Mouse (Mus musculus) intestine, postnatal 0 days (tissue): ENCODE measurements around the gene Dusp13. TPM values are rescaled to one million over a fixed set of nuclear protein-coding genes. Genes with fewer than 3 reads are reported as not detected.

ENCODE experiments used
- ATAC-seq: fragments of 200-750 bp; cut with Nextera tagmentation; 2 replicates; pipeline ENCODE4 v1.8.0; 2017; ENCODE audit warnings: mild to moderate bottlenecking, moderate TSS enrichment, moderate library complexity
- H3K27ac ChIP-seq: fragments of 300-500 bp; sonication (generic); 2 replicates; pipeline ENCODE4 v1.5.1; 2014; ENCODE audit warnings: mild to moderate bottlenecking, low read depth, low read length, moderate library complexity
- H3K27me3 ChIP-seq: fragments of 300-500 bp; sonication (generic); replicated peaks from 2 replicates; pipeline ENCODE4 v1.6.1; 2014; ENCODE audit warnings: low read length, mixed read lengths; ENCODE audit not compliant: control insufficient read depth, insufficient read depth
- H3K36me3 ChIP-seq: fragments of 300-500 bp; sonication (generic); 2 replicates; pipeline ENCODE4 v1.6.1; 2014; ENCODE audit warnings: mild to moderate bottlenecking, moderate library complexity; ENCODE audit not compliant: control insufficient read depth, insufficient read depth
- H3K4me1 ChIP-seq: fragments of 300-500 bp; sonication (generic); replicated peaks from 2 replicates; pipeline ENCODE4 v1.6.1; 2014; ENCODE audit warnings: antibody characterized with exemption, low read length, mixed read lengths; ENCODE audit not compliant: control insufficient read depth, insufficient read depth
- H3K4me2 ChIP-seq: fragments of 300-500 bp; sonication (generic); replicated peaks from 2 replicates; pipeline ENCODE4 v1.6.1; 2014; ENCODE audit warnings: low read depth, mild to moderate bottlenecking, moderate library complexity
- H3K4me3 ChIP-seq: fragments of 300-500 bp; sonication (generic); 2 replicates; pipeline ENCODE4 v1.5.1; 2014; ENCODE audit warnings: low read depth, low read length
- H3K9ac ChIP-seq: fragments of 300-500 bp; sonication (generic); 2 replicates; pipeline ENCODE4 v1.6.1; 2014; ENCODE audit warnings: mild to moderate bottlenecking, low read depth, low read length
- H3K9me3 ChIP-seq: fragments of 300-500 bp; sonication (generic); 2 replicates; pipeline ENCODE4 v1.6.1; 2016; ENCODE audit warnings: mixed run types; ENCODE audit not compliant: control insufficient read depth
- CTCF ChIP-seq: sonication (generic); IDR thresholded peaks from 2 replicates; pipeline ENCODE4 v1.5.1; 2016; ENCODE audit warnings: low read depth, mild to moderate bottlenecking, control low read depth, antibody characterized with exemption, moderate library complexity
- WGBS: fragments of 180-500 bp; shearing (Covaris S2); extraction: QIAGEN DNeasy Blood & Tissue Kit; methylation state at CpG from one replicate; pipeline ENCODE4 v1.1.7; 2014; 5-methylcytosine and 5-hydroxymethylcytosine counted together
- polyA plus RNA-seq: library from polyadenylated mRNA; unstranded; fragments of >200 nt; fragmentation: Nextera tagmentation; extraction: Ambion mirVana; gene quantifications from 2 replicates; pipeline ENCODE4 v1.2.1, GENCODE M21; 2015

The Dusp13 gene
- polyA plus RNA-seq, 1 experiment from 2014 or later: 0.17 TPM

- Histone ChIP-seq H3K9me3 (no peaks in the 10 kb centered on the region), H3K27ac (no peak overlapping the region), H3K27me3 (no peaks in the 10 kb centered on the region), H3K4me3 (no peak overlapping the region), H3K4me2 (no peak overlapping the region), H3K4me1 (no peaks in the 10 kb centered on the region), H3K36me3 (no peaks in the 10 kb centered on the region), H3K9ac (no peak overlapping the region)
- WGBS: 92% methylated on average over 4 of the region's 4 CpGs
- ATAC-seq: no peak
- TF ChIP-seq CTCF: no peak
These were observed 21.0 kb downstream of the Dusp13 start for GRCm38 (mm10) chr14:21729936-21730335.

GRCm38 (mm10) chr14:21729031-21729732 lies 21.8 kb downstream of the Dusp13 start:
- Histone ChIP-seq H3K27me3 (no peaks in the 10 kb centered on the region), H3K4me3 (no peak overlapping the region), H3K9ac (no peak overlapping the region), H3K4me1 (no peaks in the 10 kb centered on the region), H3K4me2 (no peak overlapping the region), H3K36me3 (no peaks in the 10 kb centered on the region), H3K9me3 (no peaks in the 10 kb centered on the region), H3K27ac (no peak overlapping the region)
- WGBS: 86% methylated on average over 6 of the region's 6 CpGs
- TF ChIP-seq CTCF: no peak
- no peak for ATAC-seq

- Histone ChIP-seq H3K4me3 (no peak overlapping the region), H3K9me3 (no peaks in the 10 kb centered on the region), H3K36me3 (no peaks in the 10 kb centered on the region), H3K27ac (no peak overlapping the region), H3K4me1 (no peaks in the 10 kb centered on the region), H3K4me2 (no peak overlapping the region), H3K9ac (no peak overlapping the region), H3K27me3 (no peaks in the 10 kb centered on the region)
- TF ChIP-seq CTCF: no peak
- 90% methylated on average over 8 of the region's 8 CpGs for WGBS
- no peak for ATAC-seq
These were observed 28.8 kb downstream of the Dusp13 start for GRCm38 (mm10) chr14:21722021-21722698.

GRCm38 (mm10) chr14:21720430-21721205 lies 30.4 kb downstream of the Dusp13 start:
- Histone ChIP-seq H3K9me3 (no peaks in the 10 kb centered on the region), H3K4me3 (no peak overlapping the region), H3K36me3 (no peaks in the 10 kb centered on the region), H3K4me2 (no peak overlapping the region), H3K4me1 (no peaks in the 10 kb centered on the region), H3K27me3 (no peaks in the 10 kb centered on the region), H3K27ac (no peak overlapping the region), H3K9ac (no peak overlapping the region)
- ATAC-seq: no peak
- 73% methylated on average over 4 of the region's 4 CpGs for WGBS
- TF ChIP-seq CTCF: no peak

- no peaks in the 10 kb centered on the region for H3K36me3 ChIP-seq
- ATAC-seq: no peak
- H3K27me3 ChIP-seq: no peaks in the 10 kb centered on the region
- no peak overlapping the region for H3K9ac ChIP-seq
- H3K27ac ChIP-seq: no peak overlapping the region
- WGBS: 32% methylated on average over 17 of the region's 17 CpGs
- no peak overlapping the region for H3K4me2 ChIP-seq
- no peaks in the 10 kb centered on the region for H3K9me3 ChIP-seq
- no peaks in the 10 kb centered on the region for H3K4me1 ChIP-seq
- H3K4me3 ChIP-seq: no peak overlapping the region
- TF ChIP-seq CTCF: no peak
These were observed 31.2 kb downstream of the Dusp13 start for GRCm38 (mm10) chr14:21719646-21720383.

- H3K4me3 ChIP-seq: no peak within 1 kb of the TSS
- WGBS: 70% methylated on average over 5 of the region's 5 CpGs
- no peak for ATAC-seq
- no peaks in the 10 kb centered on the region for H3K36me3 ChIP-seq
- H3K9ac ChIP-seq: no peak within 1 kb of the TSS
- H3K9me3 ChIP-seq: no peaks in the 10 kb centered on the region
- H3K27ac ChIP-seq: no peak within 1 kb of the TSS
- no peaks in the 10 kb centered on the region for H3K27me3 ChIP-seq
- no peak within 1 kb of the TSS for H3K4me2 ChIP-seq
- H3K4me1 ChIP-seq: no peaks in the 10 kb centered on the region
- TF ChIP-seq CTCF: no peak
These were observed 36.5 kb downstream of the Dusp13 start, which contains the start of gene Dupd1 for GRCm38 (mm10) chr14:21714486-21714885. TSS of gene Dupd1 (minus strand) at chr14:21714576.
